Mouse (Mus musculus) kidney, adult 2 months (tissue): Measurements from ENCODE around the gene Vps53. TPM values are rescaled to one million over a fixed set of nuclear protein-coding genes. Genes with fewer than 3 reads are reported as not detected.

Experiments used
- DNase-seq: peaks from one replicate; pipeline ENCODE4 v3.0.0; 2021
- H3K27ac ChIP-seq: fragments of 200-500 bp; 2 replicates; pipeline ENCODE4 v1.5.1; 2012; ENCODE audit warnings: low read depth, low read length, control low read depth, inconsistent platforms; ENCODE audit not compliant: insufficient read depth
- H3K27me3 ChIP-seq: fragments of 200-500 bp; replicated peaks from 2 replicates; pipeline ENCODE4 v1.6.1; 2012; ENCODE audit warnings: mild to moderate bottlenecking, moderate library complexity, low read length, inconsistent platforms; ENCODE audit not compliant: control insufficient read depth, insufficient read depth
- H3K36me3 ChIP-seq: fragments of 200-500 bp; 2 replicates; pipeline ENCODE4 v1.6.1; 2012; ENCODE audit warnings: mild to moderate bottlenecking, moderate library complexity, low read length, inconsistent platforms; ENCODE audit not compliant: control insufficient read depth, insufficient read depth
- H3K4me1 ChIP-seq: fragments of 200-500 bp; 2 replicates; pipeline ENCODE4 v1.6.1; 2011; ENCODE audit warnings: low read length; ENCODE audit not compliant: control insufficient read depth, insufficient read depth
- H3K4me3 ChIP-seq: fragments of 200-500 bp; 2 replicates; pipeline ENCODE4 v1.5.1; 2011; ENCODE audit warnings: mild to moderate bottlenecking, low read depth, low read length, control low read depth; ENCODE audit not compliant: insufficient read depth
- CTCF ChIP-seq: fragments of 200-500 bp; conservative IDR thresholded peaks from 2 replicates; pipeline ENCODE4 v1.5.1; 2011; ENCODE audit warnings: low read depth, mild to moderate bottlenecking, control low read depth, low read length, moderate library complexity, mixed read lengths; ENCODE audit not compliant: insufficient read depth, insufficient read length
- POLR2A ChIP-seq: fragments of 200-500 bp; IDR thresholded peaks from one replicate; pipeline ENCODE4 v1.6.1; 2011; ENCODE audit warnings: low read depth, low read length, control low read depth
- WGBS: fragments of 180-500 bp; shearing (Covaris S2); methylation state at CpG from one replicate; pipeline ENCODE4 v1.1.7; 2018; 5-methylcytosine and 5-hydroxymethylcytosine counted together
- polyA plus RNA-seq: library from polyadenylated mRNA; depleted of rRNA; stranded (reverse); fragments of >200 nt; gene quantifications from 2 replicates; pipeline ENCODE4 v1.2.3, GENCODE M21; 2012

The Vps53 gene
- polyA plus RNA-seq, 1 experiment: 47.5 TPM

- no peak for DNase-seq
- peak overlapping the region; percentile 50 for H3K27ac ChIP-seq
- TF ChIP-seq CTCF (no peak), POLR2A (no peak)
- no peaks in the 10 kb centered on the region for H3K27me3 ChIP-seq
- no peak overlapping the region for H3K4me3 ChIP-seq
- no peaks in the 10 kb centered on the region for H3K36me3 ChIP-seq
- peaks cover 16% of the 10 kb centered on the region; the same call in 1 of the 2 replicates for H3K4me1 ChIP-seq
- WGBS: 39% methylated on average over 4 of the region's 4 CpGs
These were observed 28.5 kb downstream of the Vps53 start for GRCm38 (mm10) chr11:76150980-76151379.

GRCm38 (mm10) chr11:76148055-76149008, 31.1 kb downstream of the Vps53 start:
- Histone ChIP-seq H3K27ac (no peak overlapping the region), H3K36me3 (no peaks in the 10 kb centered on the region), H3K27me3 (no peaks in the 10 kb centered on the region), H3K4me1 (peaks cover 17% of the 10 kb centered on the region; the same call in 1 of the 2 replicates), H3K4me3 (no peak overlapping the region)
- no peak for TF ChIP-seq POLR2A
- TF ChIP-seq CTCF: no peak
- WGBS: 58% methylated on average over 8 of the region's 8 CpGs
- peak; percentile 24 for DNase-seq

- H3K27ac ChIP-seq: 0 out of 2 replicates have a peak overlapping the region, but pooled peaks have one; percentile 24
- H3K27me3 ChIP-seq: no peaks in the 10 kb centered on the region
- no peak for TF ChIP-seq POLR2A
- TF ChIP-seq CTCF: no peak
- DNase-seq: peak; percentile 53
- H3K4me3 ChIP-seq: no peak overlapping the region
- H3K36me3 ChIP-seq: no peaks in the 10 kb centered on the region
- WGBS: 35% methylated on average over 8 of the region's 8 CpGs
- peaks cover 17% of the 10 kb centered on the region; the same call in 1 of the 2 replicates for H3K4me1 ChIP-seq
These were observed 33.0 kb downstream of the Vps53 start for GRCm38 (mm10) chr11:76146187-76147010.

GRCm38 (mm10) chr11:76145169-76145568, 34.3 kb downstream of the Vps53 start:
- H3K4me3 ChIP-seq: no peak overlapping the region
- no peaks in the 10 kb centered on the region for H3K27me3 ChIP-seq
- H3K4me1 ChIP-seq: peaks cover 17% of the 10 kb centered on the region; the same call in 1 of the 2 replicates
- no peak for DNase-seq
- WGBS: 100% methylated on average over 1 of the region's 1 CpGs
- TF ChIP-seq POLR2A (no peak), CTCF (no peak)
- no peak overlapping the region for H3K27ac ChIP-seq
- H3K36me3 ChIP-seq: no peaks in the 10 kb centered on the region

- Histone ChIP-seq H3K36me3 (no peaks in the 10 kb centered on the region), H3K27ac (no peak overlapping the region), H3K4me3 (no peak overlapping the region), H3K27me3 (no peaks in the 10 kb centered on the region), H3K4me1 (peaks cover 17% of the 10 kb centered on the region; the same call in 1 of the 2 replicates)
- DNase-seq: peak; percentile 75
- WGBS: 69% methylated on average over 8 of the region's 8 CpGs
- TF ChIP-seq CTCF (no peak), POLR2A (no peak)
These were observed 35.1 kb downstream of the Vps53 start for GRCm38 (mm10) chr11:76144386-76144785.

- no peak overlapping the region for H3K27ac ChIP-seq
- no peak for DNase-seq
- H3K4me1 ChIP-seq: no peaks in the 10 kb centered on the region
- WGBS: 69% methylated on average over 3 of the region's 3 CpGs
- peaks cover 6% of the 10 kb centered on the region for H3K36me3 ChIP-seq
- TF ChIP-seq CTCF (no peak), POLR2A (no peak)
- H3K27me3 ChIP-seq: no peaks in the 10 kb centered on the region
- H3K4me3 ChIP-seq: no peak overlapping the region
These were observed 41.5 kb downstream of the Vps53 start for GRCm38 (mm10) chr11:76137996-76138395.
